8 mouse cellular contexts compared by ENCODE assay signal in the genomic region with DNA sequence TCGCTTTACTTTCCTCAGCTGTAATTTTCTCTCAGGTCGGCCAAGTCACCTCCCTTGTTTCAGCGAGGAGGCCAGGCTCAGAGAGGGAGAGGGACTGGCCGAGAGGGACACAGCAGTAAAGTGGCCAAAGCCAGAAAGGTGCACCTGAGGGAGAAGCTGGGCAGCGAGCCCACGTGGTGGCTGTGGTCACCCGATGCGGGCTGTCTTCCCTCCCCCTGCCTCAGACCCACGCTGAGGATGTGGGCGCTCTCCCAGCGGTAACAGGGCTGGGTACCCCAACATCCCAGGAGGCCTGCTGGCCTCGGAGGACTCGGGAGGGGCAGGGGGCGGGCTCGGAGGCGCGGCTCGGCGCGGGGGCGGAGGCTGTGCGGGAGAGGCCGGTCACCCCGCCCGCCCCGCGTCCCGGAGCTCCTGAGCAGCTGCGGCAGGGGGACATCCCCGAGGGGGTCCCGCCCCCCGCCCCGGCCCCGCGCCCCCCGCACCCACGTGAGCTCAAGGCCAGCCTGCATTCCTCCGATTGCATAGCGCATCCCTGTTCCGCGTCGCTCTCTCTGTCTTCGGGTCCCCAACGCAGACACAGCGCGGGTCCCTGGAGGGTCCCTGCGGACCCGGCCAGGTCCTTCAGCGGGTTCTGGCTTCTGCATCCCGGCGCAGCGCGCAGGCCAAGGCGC. TPM values are rescaled to one million over a fixed set of nuclear protein-coding genes. Genes with fewer than 3 reads are reported as not detected.
DNase-seq lines count a peak whose midpoint lies in the region; ATAC-seq and TF ChIP-seq lines count a peak whose summit lies in the region.

Gene Slc1a6, plus strand, starts transcription at position 516 of the 671 bp plus-strand sequence.

- peak within 1 kb of the TSS; percentile 54 for H3K9ac ChIP-seq in heart, embryonic 15.5 days
- H3K9ac ChIP-seq in lung, embryonic 14.5 days, result peak within 1 kb of the TSS; percentile 60

- H3K9me3 ChIP-seq in heart, embryonic 15.5 days (replicated peaks), result no peaks in the 10 kb centered on the region
- no peaks in the 10 kb centered on the region for H3K9me3 ChIP-seq in lung, embryonic 14.5 days (ENCODE audit: low read depth, low read length)

- H3K4me2 ChIP-seq in heart, embryonic 15.5 days, result peak within 1 kb of the TSS; percentile 98
- H3K4me2 ChIP-seq in lung, embryonic 14.5 days, result peak within 1 kb of the TSS; percentile 96

- peak within 1 kb of the TSS; percentile 25 for H3K4me3 ChIP-seq in spleen, adult 2 months (ENCODE audit: extremely low read depth, insufficient read depth, insufficient read length)
- peak within 1 kb of the TSS; percentile 61 for H3K4me3 ChIP-seq in heart, embryonic 15.5 days
- H3K4me3 ChIP-seq in lung, embryonic 14.5 days (ENCODE audit: low read depth, low read length), result peak within 1 kb of the TSS; percentile 55

- 3% methylated on average over 35 of the region's 54 CpGs for WGBS in spleen, adult 2 months
- WGBS in heart, embryonic 15.5 days, result 1% methylated on average over 51 of the region's 54 CpGs
- under 1% methylated on average over 53 of the region's 54 CpGs for WGBS in lung, embryonic 14.5 days

- H3K27me3 ChIP-seq in spleen, adult 2 months (ENCODE audit: control insufficient read depth, insufficient read depth, low read length), result peaks cover 6% of the 10 kb centered on the region
- peaks cover 15% of the 10 kb centered on the region for H3K27me3 ChIP-seq in heart, embryonic 15.5 days
- H3K27me3 ChIP-seq in lung, embryonic 14.5 days (ENCODE audit: insufficient read depth, low read length), result no peaks in the 10 kb centered on the region

- H3K4me1 ChIP-seq in spleen, adult 2 months (ENCODE audit: control insufficient read depth, insufficient read depth, insufficient read length), result no peaks in the 10 kb centered on the region; the same call in 1 of the 2 replicates
- peaks cover 9% of the 10 kb centered on the region for H3K4me1 ChIP-seq in heart, embryonic 15.5 days (replicated peaks)
- H3K4me1 ChIP-seq in lung, embryonic 14.5 days (ENCODE audit: insufficient read depth), result no peaks in the 10 kb centered on the region

- no peak within 1 kb of the TSS for H3K27ac ChIP-seq in spleen, adult 2 months (ENCODE audit: insufficient read depth, low read length)
- H3K27ac ChIP-seq in heart, embryonic 15.5 days, result no peak within 1 kb of the TSS
- H3K27ac ChIP-seq in lung, embryonic 14.5 days (ENCODE audit: low read depth), result no peak within 1 kb of the TSS

- H3K36me3 ChIP-seq in spleen, adult 2 months (ENCODE audit: control insufficient read depth, insufficient read depth, low read length), result no peaks in the 10 kb centered on the region
- no peaks in the 10 kb centered on the region for H3K36me3 ChIP-seq in heart, embryonic 15.5 days
- H3K36me3 ChIP-seq in lung, embryonic 14.5 days (ENCODE audit: insufficient read depth), result no peaks in the 10 kb centered on the region

- no peak for DNase-seq in spleen, adult 2 months (ENCODE audit: low read depth in 1 of 2, low spot score in 2 of 2)
- DNase-seq in spleen, postnatal 4 days (ENCODE audit: low spot score in 2 of 2), result no peak
- peak; percentile 33 for DNase-seq in embryo, embryonic 10 days (ENCODE audit: low spot score)
- DNase-seq in layer of hippocampus, adult 8-10 months (ENCODE audit: low spot score in 2 of 2), result peak in 1 of 2 experiments; percentile 30
- DNase-seq in lung, embryonic 14.5 days, result peak; percentile 32
- DNase-seq in retina, postnatal 1 day, result peak; percentile 72
- no peak for DNase-seq in natural killer cell, adult 2 months (ENCODE audit: low spot score in 2 of 2)

- no peak for TF ChIP-seq CTCF in spleen, adult 2 months (IDR thresholded peaks at IDR 0.05; ENCODE audit: extremely low read depth, insufficient read depth, insufficient read length, insufficient replicate concordance)
- no peak for TF ChIP-seq CTCF in lung, embryonic 14.5 days (IDR thresholded peaks at IDR 0.05; ENCODE audit: low read depth)

- TF ChIP-seq POLR2A in spleen, adult 2 months (IDR thresholded peaks at IDR 0.05; ENCODE audit: low read depth, low read length), result no peak

- no peak for ATAC-seq in heart, embryonic 15.5 days (replicated peaks; ENCODE audit: insufficient number of reproducible peaks, insufficient read depth, low FRiP score, low read depth)
- ATAC-seq in lung, embryonic 14.5 days (ENCODE audit: insufficient read depth), result peak; percentile 77

RNA-seq across cellular contexts. Expression of gene Slc1a6, which starts in this region (rescaled TPM):
- 0.05 and 0.16 TPM in 2 replicates for polyA plus RNA-seq in spleen, adult 2 months (2012; rRNA removed)
- polyA plus RNA-seq in heart, embryonic 15.5 days (2015; fragmentation: Nextera tagmentation; extraction: Ambion mirVana), result 0.47 and 0.76 TPM in 2 replicates
- total RNA-seq in layer of hippocampus, adult 8-10 months (2022), result 10 to 100 TPM; 11.2 to 13.6 (median 12.6) TPM
- polyA plus RNA-seq in lung, embryonic 14.5 days (2014; fragmentation: Nextera tagmentation; extraction: Ambion mirVana), result 0.77 and 1.1 TPM in 2 replicates

Comparison
In these comparisons a context has a peak if more than half of its experiments do, and no peak if none do; other contexts are left out.
1. DNase-seq: peak in embryo, embryonic 10 days (single experiment), lung, embryonic 14.5 days (single experiment) and retina, postnatal 1 day (single experiment); none in spleen, adult 2 months (0 of 2), spleen, postnatal 4 days (0 of 2) and natural killer cell, adult 2 months (0 of 2).
2. Peak in every context shown above with its lines, with median percentiles within 50 percentile points of each other: H3K4me3 ChIP-seq.